Mouse (Mus musculus) embryonic facial prominence, embryonic 15.5 days (tissue): ENCODE results near the gene Irf2bp1. TPM values are rescaled to one million over a fixed set of nuclear protein-coding genes. Genes with fewer than 3 reads are reported as not detected.

Experiments
- ATAC-seq: fragments of 200-750 bp; cut with Nextera tagmentation; 2 replicates; pipeline ENCODE4 v1.8.0; 2017; ENCODE audit warnings: low read depth, moderate TSS enrichment; ENCODE audit not compliant: insufficient number of reproducible peaks, low FRiP score, low TSS enrichment
- H3K27ac ChIP-seq: fragments of 300-500 bp; sonication (generic); replicated peaks from 2 replicates; pipeline ENCODE4 v1.5.1; 2015; ENCODE audit warnings: mild to moderate bottlenecking, inconsistent platforms
- H3K27me3 ChIP-seq: fragments of 300-500 bp; sonication (generic); 2 replicates; pipeline ENCODE4 v1.6.1; 2015; ENCODE audit warnings: inconsistent platforms
- H3K36me3 ChIP-seq: fragments of 300-500 bp; sonication (generic); 2 replicates; pipeline ENCODE4 v1.6.1; 2015; ENCODE audit warnings: mild to moderate bottlenecking, inconsistent platforms
- H3K4me1 ChIP-seq: fragments of 300-500 bp; sonication (generic); 2 replicates; pipeline ENCODE4 v1.6.1; 2015; ENCODE audit warnings: inconsistent platforms
- H3K4me2 ChIP-seq: fragments of 300-500 bp; sonication (generic); replicated peaks from 2 replicates; pipeline ENCODE4 v1.6.1; 2015; ENCODE audit warnings: mild to moderate bottlenecking, inconsistent platforms
- H3K4me3 ChIP-seq: fragments of 300-500 bp; sonication (generic); replicated peaks from 2 replicates; pipeline ENCODE4 v1.5.1; 2015; ENCODE audit warnings: mild to moderate bottlenecking, inconsistent platforms
- H3K9ac ChIP-seq: fragments of 300-500 bp; sonication (generic); 2 replicates; pipeline ENCODE4 v1.6.1; 2015; ENCODE audit warnings: inconsistent platforms
- H3K9me3 ChIP-seq: fragments of 300-500 bp; sonication (generic); replicated peaks from 2 replicates; pipeline ENCODE4 v1.6.1; 2016; ENCODE audit warnings: inconsistent platforms
- WGBS: fragments of 180-500 bp; shearing (Covaris S2); methylation state at CpG from one replicate; pipeline ENCODE4 v1.1.7; 2015; 5-methylcytosine and 5-hydroxymethylcytosine counted together
- polyA plus RNA-seq: library from polyadenylated mRNA; unstranded; fragments of >200 nt; fragmentation: Nextera tagmentation; extraction: Ambion mirVana; gene quantifications from 2 replicates; pipeline ENCODE4 v1.2.1, GENCODE M21; 2015

Gene Irf2bp1
- polyA plus RNA-seq, 1 experiment from 2014 or later: 32.2 TPM

- H3K4me1 ChIP-seq: peaks cover 12% of the 10 kb centered on the region
- no peak overlapping the region for H3K4me2 ChIP-seq
- peaks cover 32% of the 10 kb centered on the region for H3K36me3 ChIP-seq
- ATAC-seq: no peak
- H3K4me3 ChIP-seq: no peak overlapping the region
- no peaks in the 10 kb centered on the region for H3K9me3 ChIP-seq
- 93% methylated on average over 8 of the region's 8 CpGs for WGBS
- no peak overlapping the region for H3K27ac ChIP-seq
- H3K9ac ChIP-seq: no peak overlapping the region
- H3K27me3 ChIP-seq: no peaks in the 10 kb centered on the region
Measured at GRCm38 (mm10) chr7:19055108-19055507, 51.3 kb downstream of the Irf2bp1 start.

Other genes starting within 250 kb of the Irf2bp1 start
- gene Psg19, start 205.5 kb upstream of the Irf2bp1 start, polyA plus RNA-seq: not detected in 2 replicates
- not detected in 2 replicates for gene Psg17, start 182.4 kb upstream of the Irf2bp1 start, polyA plus RNA-seq
- 1.0 and 1.1 TPM in 2 replicates for gene Mill2, start 164.1 kb upstream of the Irf2bp1 start, polyA plus RNA-seq
- gene Pglyrp1, start 132.7 kb upstream of the Irf2bp1 start, polyA plus RNA-seq: 9.7 and 16.3 TPM in 2 replicates
- 31.8 and 40.3 TPM in 2 replicates for gene Ccdc61, start 93.6 kb upstream of the Irf2bp1 start, polyA plus RNA-seq
- 0.56 and 0.60 TPM in 2 replicates for gene Nova2, start 78.2 kb upstream of the Irf2bp1 start, polyA plus RNA-seq
- gene Nanos2, start 16.6 kb upstream of the Irf2bp1 start, polyA plus RNA-seq: not detected in 2 replicates
- gene Mypop, start 12.8 kb upstream of the Irf2bp1 start, polyA plus RNA-seq: 5.9 and 6.3 TPM in 2 replicates
- gene Foxa3, start 19.5 kb downstream of the Irf2bp1 start, polyA plus RNA-seq: 0.58 and 1.3 TPM in 2 replicates
- 35.3 and 36.8 TPM in 2 replicates for gene Sympk, start 20.3 kb downstream of the Irf2bp1 start, polyA plus RNA-seq
- not detected in 2 replicates for gene Rsph6a, start 50.6 kb downstream of the Irf2bp1 start, polyA plus RNA-seq
- 18.7 and 20.1 TPM in 2 replicates for gene Dmwd, start 72.2 kb downstream of the Irf2bp1 start, polyA plus RNA-seq
- gene Dmpk, start 79.8 kb downstream of the Irf2bp1 start, polyA plus RNA-seq: 42.4 and 60.4 TPM in 2 replicates
- gene Six5, start 90.5 kb downstream of the Irf2bp1 start, polyA plus RNA-seq: 12.7 and 14.7 TPM in 2 replicates
- 1.9 and 2.3 TPM in 2 replicates for gene Gm4969, start 114.3 kb downstream of the Irf2bp1 start, polyA plus RNA-seq
- gene Fbxo46, start 115.8 kb downstream of the Irf2bp1 start, polyA plus RNA-seq: 14.7 and 16.3 TPM in 2 replicates
- gene Qpctl, start 145.2 kb downstream of the Irf2bp1 start, polyA plus RNA-seq: 13.9 and 15.1 TPM in 2 replicates
- 139 and 140 TPM in 2 replicates for gene Snrpd2, start 145.7 kb downstream of the Irf2bp1 start, polyA plus RNA-seq
- 0.68 and 1.1 TPM in 2 replicates for gene Gipr, start 162.1 kb downstream of the Irf2bp1 start, polyA plus RNA-seq
- gene Eml2, start 172.4 kb downstream of the Irf2bp1 start, polyA plus RNA-seq: 10.4 and 12.8 TPM in 2 replicates
- 1.7 and 1.9 TPM in 2 replicates for gene Gpr4, start 208.5 kb downstream of the Irf2bp1 start, polyA plus RNA-seq
- 30.8 and 32.5 TPM in 2 replicates for gene Opa3, start 224.3 kb downstream of the Irf2bp1 start, polyA plus RNA-seq